Mouse (Mus musculus) cerebellum, adult 9-11 months (tissue): ENCODE results near the gene Gprc5b.

ENCODE experiments used
- DNase-seq: peaks from one replicate; pipeline ENCODE4 v3.0.0; 2022

The Gprc5b gene

DNA sequence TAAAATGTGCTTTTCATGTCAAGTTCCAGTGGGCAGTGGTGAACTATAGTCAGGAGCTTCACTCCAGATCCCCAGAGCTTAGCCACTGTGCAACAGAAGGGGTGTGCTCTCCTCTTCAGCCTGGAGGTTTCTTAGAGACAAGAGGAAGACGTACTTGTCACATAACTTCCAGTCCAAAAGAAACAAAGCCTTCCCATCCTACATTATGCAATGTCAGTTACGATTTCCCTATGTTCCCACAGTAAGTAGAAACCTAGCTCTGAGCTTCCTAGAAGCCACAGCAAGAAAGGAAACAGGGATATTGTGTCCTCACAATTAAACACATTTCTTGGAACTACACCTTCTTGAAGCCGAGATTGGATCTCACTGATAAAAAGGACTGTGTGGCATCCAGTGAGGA, 47.8 kb downstream of the Gprc5b start:
- DNase-seq: no peak

DNA sequence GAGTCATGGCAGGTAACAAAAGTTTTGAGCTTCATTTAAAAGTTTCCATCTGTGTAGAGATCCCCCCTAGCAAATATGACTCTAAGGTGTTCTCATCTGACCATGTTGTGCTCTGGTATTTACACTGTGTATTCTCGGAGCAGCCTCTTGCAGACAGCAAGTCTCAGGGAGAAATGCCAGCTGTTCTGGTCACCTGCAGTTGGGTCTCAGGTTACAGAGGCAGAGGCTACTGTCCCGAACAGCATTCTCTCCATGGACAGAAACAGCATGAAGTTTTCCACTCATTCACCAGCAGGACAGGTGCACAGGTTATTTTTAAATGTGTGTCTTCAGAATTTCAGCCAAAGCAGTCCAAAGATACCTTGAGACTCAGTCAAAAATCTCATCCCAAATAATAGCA, 50.1 kb downstream of the Gprc5b start:
- no peak for DNase-seq

DNA sequence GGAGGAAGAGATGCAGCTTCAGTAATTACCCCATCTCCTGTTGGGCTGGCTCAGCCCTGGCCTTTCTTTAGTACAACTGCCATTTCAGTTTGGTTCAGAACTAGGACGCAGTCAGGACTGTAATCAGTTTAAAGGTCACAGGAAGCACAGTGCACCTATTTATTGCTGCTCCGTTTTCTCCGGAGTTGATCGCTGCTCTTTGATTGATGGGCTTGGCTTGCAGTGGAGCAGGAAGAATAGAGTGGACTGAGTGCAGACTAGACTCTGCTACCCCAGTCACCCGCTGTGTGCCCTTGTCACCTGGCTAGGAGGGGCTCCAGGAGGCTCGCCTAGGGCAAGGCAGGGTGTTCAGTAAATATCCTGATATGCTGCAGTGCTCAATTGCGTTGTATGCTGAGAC, 51.8 kb downstream of the Gprc5b start:
- no peak for DNase-seq

DNA sequence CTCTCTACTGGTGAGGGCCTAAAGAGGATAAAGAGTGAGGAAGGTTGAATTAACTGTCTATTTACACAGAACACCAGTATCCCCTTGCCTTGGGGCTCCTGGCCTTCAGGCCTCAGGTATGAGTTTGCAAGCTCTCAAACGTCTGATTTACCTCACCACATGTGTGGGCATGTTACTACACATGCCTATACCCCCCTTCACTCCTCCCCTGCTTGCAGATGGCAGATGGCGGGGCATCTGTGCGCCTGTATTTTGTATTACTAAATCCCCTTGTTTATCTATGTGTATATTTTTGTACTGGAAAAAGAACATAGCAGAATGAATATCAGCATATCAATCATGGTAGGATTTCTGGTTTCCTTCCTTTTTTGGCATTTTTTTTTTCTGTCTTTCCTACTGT, 52.7 kb downstream of the Gprc5b start:
- DNase-seq: no peak

DNA sequence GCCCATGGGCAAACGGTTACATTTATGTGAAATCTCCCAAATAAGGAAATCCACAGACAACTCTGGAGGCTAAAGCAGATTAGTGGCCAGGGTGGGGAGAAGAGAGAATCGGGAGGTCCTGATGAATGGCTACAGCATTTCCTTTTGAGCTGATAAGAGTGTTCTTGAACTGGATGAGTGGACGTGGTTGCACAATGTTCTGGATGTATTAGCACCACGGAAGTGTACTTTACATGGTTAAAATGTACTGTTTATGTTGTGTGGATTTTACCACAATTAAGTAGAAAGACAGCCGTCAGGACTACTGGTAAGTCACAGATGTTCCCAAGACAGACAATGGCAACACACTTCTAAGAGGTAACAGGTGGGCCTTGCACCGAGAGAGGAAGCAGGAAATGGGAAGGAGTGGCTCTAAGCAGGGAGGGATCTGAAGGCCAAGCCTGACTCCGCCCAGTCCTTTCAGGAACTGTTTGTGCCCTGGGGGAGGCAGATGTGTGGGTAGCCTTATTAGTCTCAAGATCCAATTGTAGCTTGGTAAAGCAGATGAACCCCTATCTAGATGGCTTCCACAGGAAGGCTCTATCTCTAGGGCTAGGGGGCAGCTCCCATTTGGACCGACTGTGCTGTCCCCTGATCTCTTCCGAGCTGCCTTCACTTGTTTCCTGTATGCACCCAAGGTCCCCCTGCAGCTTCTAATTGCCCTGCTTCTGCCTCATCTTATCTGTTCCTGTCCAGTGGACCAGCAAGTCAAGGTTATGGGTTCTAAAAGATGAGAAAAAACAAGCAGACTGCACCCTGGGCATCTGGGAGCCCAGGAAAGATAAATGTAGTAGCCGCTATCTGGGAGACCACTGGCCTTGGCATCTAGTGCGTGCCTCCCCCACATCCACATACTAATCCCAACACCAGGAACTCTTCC, 57.3 kb downstream of the Gprc5b start:
- no peak for DNase-seq

DNA sequence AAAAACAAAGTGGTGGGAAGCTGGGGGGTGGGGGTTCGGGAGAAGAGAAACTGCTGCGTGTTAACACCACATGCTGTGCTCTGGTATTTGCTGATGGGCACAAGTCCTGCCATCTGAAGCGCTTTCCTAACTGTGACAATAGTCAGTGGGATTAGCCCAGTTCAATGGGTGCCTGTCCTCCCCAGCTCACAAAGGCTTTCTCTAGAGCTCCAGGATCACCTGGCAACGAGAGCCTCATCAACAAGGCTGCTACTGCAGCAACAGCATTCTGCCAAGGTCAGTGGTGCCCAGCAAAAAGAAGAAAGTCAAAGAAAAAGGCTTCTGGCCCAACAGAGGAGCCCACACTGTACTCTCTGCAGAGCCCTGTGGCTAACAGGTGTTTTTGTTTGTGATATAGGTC, 58.2 kb downstream of the Gprc5b start:
- DNase-seq: no peak

DNA sequence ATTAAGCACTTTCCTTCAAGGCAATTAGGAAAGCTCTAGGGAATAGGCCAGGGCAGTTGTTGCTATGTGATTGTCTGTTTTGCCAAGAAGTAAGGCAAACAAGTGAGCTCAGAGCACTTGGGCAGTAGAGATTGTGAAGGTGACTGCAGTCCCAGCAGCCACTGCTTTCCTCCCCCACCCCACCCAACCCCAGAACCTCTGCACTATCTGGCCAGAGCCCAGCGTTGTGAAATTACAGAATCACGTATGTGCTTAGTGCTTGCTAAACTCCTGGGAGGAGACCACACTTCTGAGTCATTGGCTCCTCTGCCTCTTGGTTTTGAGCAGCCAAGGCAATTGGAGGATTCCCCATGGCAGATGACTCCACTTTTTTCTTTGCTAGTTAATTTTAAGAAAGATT, 59.7 kb downstream of the Gprc5b start:
- DNase-seq: no peak

DNA sequence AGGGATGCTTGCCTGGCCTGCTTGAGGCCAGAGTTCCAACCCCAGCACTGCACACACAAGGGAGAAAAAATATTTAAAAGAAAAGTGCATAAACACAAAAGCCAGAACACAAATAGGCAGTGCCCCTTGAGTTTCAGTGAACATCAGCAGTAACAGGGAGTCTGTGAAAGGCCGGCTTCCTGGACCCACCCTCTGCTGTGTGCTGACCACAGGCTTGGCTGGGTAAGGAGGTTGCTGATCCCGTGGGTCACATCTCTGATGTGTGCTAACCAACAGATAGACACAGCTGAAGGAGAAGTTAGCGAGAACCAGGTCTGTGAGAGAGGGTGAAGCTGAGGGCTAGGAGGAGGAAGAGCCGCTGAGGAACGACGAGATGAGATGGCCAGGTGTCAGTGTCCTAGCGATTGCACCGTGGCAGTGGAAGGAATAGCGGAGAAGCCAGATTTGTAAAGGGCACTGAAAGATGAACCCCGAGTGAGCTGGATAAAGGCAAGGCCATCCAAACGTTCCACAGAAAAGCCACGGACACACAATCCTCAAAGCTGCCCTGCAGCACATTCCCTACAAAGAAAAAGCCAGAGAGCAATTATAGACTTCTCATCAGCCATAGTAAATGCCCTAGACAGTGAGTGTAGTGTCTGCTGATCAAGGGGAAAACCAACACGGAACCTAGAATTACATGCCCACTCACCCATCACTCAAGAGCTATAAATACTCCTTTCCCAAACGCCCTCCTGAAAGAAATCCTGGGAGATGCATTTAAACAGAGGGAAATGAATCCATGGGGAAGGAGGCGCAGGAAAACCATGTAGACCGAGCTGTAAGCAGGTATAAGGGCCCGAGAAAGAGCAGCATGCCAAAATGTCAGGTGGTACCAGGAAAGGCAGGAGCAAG, 63.3 kb downstream of the Gprc5b start:
- no peak for DNase-seq

DNA sequence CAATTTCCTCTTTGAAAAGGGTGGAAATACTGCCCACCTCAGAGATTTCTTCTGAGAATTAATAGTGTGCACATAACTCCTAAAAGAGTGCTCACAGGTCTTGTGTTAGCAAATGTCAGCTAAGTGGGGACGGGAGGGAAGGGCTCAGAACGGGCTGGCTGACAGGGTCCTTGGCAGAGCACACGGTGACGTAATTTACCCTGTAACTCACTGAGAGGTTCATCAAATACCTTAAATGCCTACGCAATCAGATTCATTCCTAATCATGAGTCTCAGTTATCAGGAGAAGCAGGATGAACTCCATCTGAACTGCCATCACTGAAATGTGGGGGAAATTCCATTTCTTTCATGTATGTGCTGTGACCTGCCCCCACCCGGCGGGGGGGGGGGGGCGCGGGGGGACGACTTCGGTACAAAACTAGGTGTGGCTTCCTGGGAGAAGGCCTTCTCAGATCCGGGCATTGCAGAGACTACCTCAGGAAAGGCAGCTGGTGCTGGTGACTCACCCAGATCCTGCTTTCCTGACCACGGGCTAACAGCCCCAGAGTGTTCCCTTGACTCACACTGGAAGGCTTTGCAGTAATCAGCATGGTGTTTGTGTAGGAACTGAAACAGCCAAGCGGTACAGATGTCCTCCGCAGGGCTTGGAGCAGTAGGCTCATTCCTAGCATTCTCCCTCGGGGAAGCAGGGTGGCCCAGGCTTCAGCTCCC, 65.3 kb downstream of the Gprc5b start:
- no peak for DNase-seq

DNA sequence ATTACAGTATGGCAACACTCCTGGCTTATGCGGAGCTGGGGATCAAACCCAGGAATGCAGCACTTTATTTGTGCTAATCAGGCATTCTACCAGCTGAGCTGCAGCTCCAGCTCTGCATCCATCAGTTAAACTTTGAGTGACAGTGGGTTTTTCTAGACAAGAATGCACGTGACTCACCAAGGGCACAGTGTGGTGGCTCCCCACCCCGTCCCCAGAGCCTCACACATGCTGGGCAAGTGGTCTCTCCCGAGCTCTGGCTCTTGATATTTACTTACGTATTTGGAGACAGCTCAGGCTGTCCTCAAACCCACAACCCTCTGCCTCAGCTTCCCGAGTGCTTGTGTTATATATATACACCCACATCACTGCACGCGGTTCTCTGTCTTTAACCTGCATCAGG, 66.1 kb downstream of the Gprc5b start:
- no peak for DNase-seq

DNA sequence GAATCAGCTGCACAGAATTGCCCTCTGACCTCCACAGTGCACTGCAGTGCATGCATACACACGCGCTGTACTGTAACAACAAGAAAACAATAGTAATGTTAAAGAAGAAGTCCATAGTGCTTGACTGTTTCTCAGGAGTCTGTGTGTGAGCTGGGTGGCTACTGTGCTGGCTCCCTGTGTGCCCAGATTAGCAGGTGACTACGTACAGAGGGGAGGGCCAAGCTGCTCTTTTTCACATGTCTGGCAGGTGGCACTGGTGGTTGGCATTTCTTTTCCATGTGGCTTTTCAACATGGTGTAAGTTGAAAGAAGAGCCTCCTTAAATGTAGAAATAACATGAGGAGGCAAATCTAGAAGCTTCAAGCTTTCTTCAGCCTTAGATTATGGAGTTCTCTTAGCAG, 66.7 kb downstream of the Gprc5b start:
- no peak for DNase-seq

DNA sequence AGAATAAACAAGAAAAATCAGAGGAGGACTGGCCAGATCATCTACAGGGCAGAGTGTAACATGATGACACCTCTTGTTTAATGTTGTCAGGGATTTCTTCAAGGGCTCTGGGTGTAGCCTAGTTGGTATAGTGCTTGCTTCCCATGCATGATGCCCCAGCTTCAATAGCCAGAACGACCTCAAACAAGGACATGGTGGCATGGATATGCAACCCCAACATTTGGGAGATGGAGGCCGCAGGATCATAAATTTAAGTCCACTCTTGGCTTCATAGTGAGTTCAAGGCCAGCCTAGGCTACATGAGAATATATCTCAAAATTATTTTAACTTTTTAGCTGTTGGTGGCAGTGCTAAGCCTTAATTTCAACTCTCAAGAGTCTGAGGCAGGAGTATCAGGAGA, 67.7 kb downstream of the Gprc5b start:
- DNase-seq: no peak

DNA sequence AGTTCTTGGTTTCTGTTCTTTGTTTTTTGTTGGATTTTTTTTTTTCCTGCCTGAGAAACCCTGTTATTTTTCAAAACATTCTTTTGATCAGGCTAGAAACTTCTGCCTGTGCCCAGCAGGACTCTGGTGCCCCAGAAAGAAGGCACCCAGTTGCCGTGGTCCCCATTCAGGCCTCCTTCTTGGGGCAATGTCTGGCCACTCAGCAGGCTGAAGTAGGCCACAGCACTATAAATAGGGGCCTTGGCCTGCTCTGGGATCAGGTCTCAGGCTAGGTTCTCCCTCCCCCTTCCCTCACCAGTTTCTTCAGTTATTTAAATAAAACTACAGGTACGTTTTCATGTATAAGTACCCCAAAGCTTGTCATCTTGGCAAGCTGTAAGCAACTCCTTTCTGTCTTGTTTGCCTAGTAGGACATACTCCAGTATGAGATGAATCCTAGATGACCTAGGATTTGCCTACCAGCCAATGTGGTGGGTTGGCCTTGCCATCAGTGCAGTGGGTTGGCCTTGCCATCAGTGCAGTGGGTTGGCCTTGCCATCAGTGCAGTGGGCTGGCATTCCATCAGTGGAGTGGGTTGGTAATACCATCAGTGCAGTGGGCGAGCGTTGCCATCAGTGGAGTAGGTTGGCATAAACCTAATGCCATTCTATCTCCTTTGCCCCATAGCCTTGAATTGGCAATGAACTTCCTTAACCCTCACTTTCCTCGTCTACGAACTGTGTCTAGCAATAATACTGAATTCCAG, 68.3 kb downstream of the Gprc5b start:
- DNase-seq: no peak

DNA sequence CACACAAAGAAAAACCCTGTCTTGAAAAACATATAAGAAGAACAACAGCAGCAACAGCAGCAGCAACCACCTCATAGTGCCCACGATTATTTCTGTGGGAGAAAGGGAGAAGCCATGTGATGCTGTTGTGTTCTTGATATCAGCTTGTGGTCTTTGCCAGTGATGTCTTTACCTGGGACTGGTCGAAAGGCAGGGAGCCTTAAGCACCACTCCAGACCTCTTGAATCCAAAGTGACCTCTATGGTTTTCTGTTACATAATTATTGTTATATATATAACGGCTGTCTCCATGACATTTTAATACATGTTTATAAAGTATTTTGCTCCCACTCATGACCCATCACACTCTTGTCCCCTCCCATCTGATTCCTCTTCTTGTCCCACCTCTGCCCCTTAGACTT, 69.5 kb downstream of the Gprc5b start:
- DNase-seq: no peak

DNA sequence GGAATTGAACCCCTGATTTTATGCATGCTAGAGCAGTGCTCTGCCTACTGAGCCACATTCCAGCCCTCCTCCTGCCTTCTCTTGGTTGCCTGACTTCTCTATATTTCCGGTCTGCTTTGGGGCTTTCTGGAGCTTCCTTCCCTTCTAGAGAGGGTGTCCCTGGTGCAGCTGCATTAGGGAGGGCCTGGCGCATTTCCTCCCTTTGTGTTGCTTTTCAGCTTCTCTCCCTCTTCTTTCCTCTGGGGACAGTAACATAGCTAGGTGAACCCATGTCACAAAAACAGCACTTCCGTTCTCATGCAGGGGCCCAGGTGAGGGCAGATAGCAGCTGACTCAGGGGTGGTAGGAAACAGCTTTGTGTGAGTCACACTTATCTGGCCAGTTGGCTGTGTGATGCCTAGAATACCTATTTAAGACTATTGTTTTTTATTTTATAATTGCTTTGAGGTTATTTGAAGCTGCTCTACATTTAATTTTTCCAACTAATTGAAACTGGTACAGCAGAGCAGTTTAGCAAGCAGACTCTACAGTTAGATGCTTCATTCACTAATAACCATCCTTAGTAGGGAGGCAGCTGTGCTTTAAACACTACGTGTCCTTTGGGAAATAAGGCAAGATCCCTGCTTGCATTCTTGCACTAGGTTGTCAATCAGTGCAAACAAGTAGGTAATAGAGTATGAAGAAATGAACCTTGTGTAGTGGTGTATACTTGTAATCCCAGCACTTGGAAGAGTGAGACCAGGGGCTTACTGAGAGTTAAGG, 72.4 kb downstream of the Gprc5b start:
- DNase-seq: no peak
